Mouse (Mus musculus) liver, embryonic 15.5 days (tissue): ENCODE measurements around the gene Myl10. TPM values are rescaled to one million over a fixed set of nuclear protein-coding genes. Genes with fewer than 3 reads are reported as not detected.
"Not testable (repeated sequence)": the region's sequence is repeated elsewhere in the genome, so short reads cannot be mapped to it uniquely, and the experiment has no call there.

Source experiments
- ATAC-seq: fragments of 200-750 bp; cut with Nextera tagmentation; 2 replicates; pipeline ENCODE4 v1.8.0; 2017; ENCODE audit warnings: moderate number of reproducible peaks, mild to moderate bottlenecking, moderate library complexity; ENCODE audit not compliant: insufficient read depth
- H3K27ac ChIP-seq: fragments of 300-500 bp; sonication (generic); replicated peaks from 2 replicates; pipeline ENCODE4 v1.5.1; 2015; ENCODE audit warnings: mild to moderate bottlenecking, inconsistent platforms
- H3K27me3 ChIP-seq: fragments of 300-500 bp; sonication (generic); 2 replicates; pipeline ENCODE4 v1.6.1; 2015; ENCODE audit warnings: mild to moderate bottlenecking, inconsistent platforms
- H3K36me3 ChIP-seq: fragments of 300-500 bp; sonication (generic); replicated peaks from 2 replicates; pipeline ENCODE4 v1.6.1; 2015; ENCODE audit warnings: moderate library complexity, mild to moderate bottlenecking, inconsistent platforms
- H3K4me1 ChIP-seq: fragments of 300-500 bp; sonication (generic); replicated peaks from 2 replicates; pipeline ENCODE4 v1.6.1; 2015; ENCODE audit warnings: inconsistent platforms
- H3K4me2 ChIP-seq: fragments of 300-500 bp; sonication (generic); 2 replicates; pipeline ENCODE4 v1.6.1; 2015; ENCODE audit warnings: moderate library complexity, mild to moderate bottlenecking, inconsistent platforms
- H3K4me3 ChIP-seq: fragments of 300-500 bp; sonication (generic); replicated peaks from 2 replicates; pipeline ENCODE4 v1.5.1; 2015; ENCODE audit warnings: mild to moderate bottlenecking, inconsistent platforms
- H3K9ac ChIP-seq: fragments of 300-500 bp; sonication (generic); 2 replicates; pipeline ENCODE4 v1.6.1; 2015; ENCODE audit warnings: moderate library complexity, mild to moderate bottlenecking, inconsistent platforms
- H3K9me3 ChIP-seq: fragments of 300-500 bp; sonication (generic); replicated peaks from 2 replicates; pipeline ENCODE4 v1.6.1; 2016; ENCODE audit warnings: inconsistent platforms
- WGBS: fragments of 180-500 bp; shearing (Covaris S2); methylation state at CpG from one replicate; pipeline ENCODE4 v1.1.7; 2015; ENCODE audit warnings: mixed read lengths; ENCODE audit not compliant: insufficient replicate concordance; 5-methylcytosine and 5-hydroxymethylcytosine counted together
- polyA plus RNA-seq: library from polyadenylated mRNA; unstranded; fragments of >200 nt; fragmentation: Nextera tagmentation; extraction: Ambion mirVana; gene quantifications from 2 replicates; pipeline ENCODE4 v1.2.1, GENCODE M21; 2015

The Myl10 gene
- polyA plus RNA-seq: not detected in 2 replicates

DNA sequence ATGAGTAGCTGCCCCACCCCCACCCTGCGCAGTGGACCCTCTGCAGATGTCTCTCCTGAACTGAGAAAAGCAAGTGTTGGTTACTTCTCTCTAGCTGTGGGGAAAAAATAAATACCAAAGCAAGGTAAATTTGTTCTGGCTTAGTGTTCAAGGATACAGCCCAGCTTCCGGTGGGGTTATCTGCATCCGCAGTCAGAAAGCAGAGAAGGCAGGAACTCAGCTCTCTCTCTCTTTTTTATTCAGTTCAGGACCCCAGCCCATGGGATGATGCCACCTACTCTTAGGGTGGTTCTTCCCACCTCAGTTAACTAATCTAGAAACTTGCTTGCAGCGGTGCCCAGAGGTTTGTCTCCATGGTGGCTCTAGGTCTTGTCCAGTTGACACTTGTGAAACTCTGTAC is at the start of gene Myl10:
TSS of gene Myl10 (plus strand) at position 363 of the 400 bp plus-strand sequence.
- no peaks in the 10 kb centered on the region for H3K4me1 ChIP-seq
- H3K36me3 ChIP-seq: no peaks in the 10 kb centered on the region
- WGBS: 58% methylated on average over 4 of the region's 4 CpGs
- H3K27me3 ChIP-seq: no peaks in the 10 kb centered on the region
- no peak within 1 kb of the TSS for H3K9ac ChIP-seq
- H3K4me3 ChIP-seq: no peak within 1 kb of the TSS
- no peak for ATAC-seq
- H3K9me3 ChIP-seq: no peaks in the 10 kb centered on the region
- H3K27ac ChIP-seq: no peak within 1 kb of the TSS
- H3K4me2 ChIP-seq: no peak within 1 kb of the TSS

DNA sequence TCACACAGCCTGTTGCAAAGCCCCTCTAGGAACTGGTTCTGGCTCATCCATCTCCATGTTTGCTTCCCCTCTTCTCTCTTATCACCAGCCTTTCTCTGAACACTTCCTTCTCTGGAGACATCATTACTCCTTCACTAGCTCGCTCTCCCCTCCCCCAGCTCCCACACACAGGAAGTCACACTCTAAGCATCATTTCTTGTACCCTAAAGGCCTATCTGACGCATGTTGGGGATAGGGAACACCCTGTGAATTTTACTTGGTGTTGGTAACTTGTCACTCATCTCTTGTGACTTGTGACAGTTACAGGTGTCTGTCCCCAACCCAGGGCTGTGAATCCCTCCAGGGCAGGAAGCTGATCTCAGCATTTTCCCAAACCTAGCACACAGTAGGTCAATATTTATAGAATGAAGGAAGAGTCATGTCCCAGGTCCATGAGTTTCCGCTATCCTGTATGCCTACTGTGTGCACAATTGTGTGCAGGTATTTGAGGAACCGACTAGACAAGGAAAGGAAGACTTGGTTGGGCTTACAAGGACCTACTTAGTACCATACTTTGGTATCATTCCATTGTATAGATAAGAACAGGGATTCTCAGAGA is 46.1 kb upstream of the Myl10 start:
- no peaks in the 10 kb centered on the region for H3K36me3 ChIP-seq
- no peak overlapping the region for H3K4me2 ChIP-seq
- ATAC-seq: no peak
- H3K9me3 ChIP-seq: no peaks in the 10 kb centered on the region
- no peak overlapping the region for H3K27ac ChIP-seq
- WGBS: 52% methylated on average over 4 of the region's 4 CpGs
- H3K4me3 ChIP-seq: no peak overlapping the region
- no peaks in the 10 kb centered on the region for H3K27me3 ChIP-seq
- no peak overlapping the region for H3K9ac ChIP-seq
- H3K4me1 ChIP-seq: no peaks in the 10 kb centered on the region

DNA sequence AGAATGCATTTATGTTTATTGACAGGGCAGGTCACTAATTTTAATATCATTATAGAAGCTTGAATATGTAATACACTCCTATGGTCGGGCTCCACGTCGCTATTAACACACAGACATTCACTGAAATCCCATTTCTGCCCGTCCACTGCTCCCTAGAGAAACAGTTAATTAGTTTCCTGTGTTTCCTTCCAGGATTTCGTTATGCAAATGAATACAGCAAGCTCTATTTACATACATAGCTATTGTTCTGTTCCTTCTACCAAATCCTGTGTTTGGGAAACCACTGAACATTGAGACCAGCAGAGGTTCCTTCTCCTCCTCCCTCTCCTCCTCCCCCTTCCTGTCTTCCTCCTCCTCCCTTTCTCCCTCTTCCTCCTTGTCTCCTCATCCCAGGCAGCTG is 43.9 kb upstream of the Myl10 start:
- no peak overlapping the region for H3K4me3 ChIP-seq
- no peaks in the 10 kb centered on the region for H3K36me3 ChIP-seq
- ATAC-seq: no peak
- H3K9me3 ChIP-seq: no peaks in the 10 kb centered on the region
- H3K27ac ChIP-seq: no peak overlapping the region
- no peak overlapping the region for H3K9ac ChIP-seq
- H3K4me1 ChIP-seq: no peaks in the 10 kb centered on the region
- WGBS: 59% methylated on average over 5 of the region's 5 CpGs
- no peak overlapping the region for H3K4me2 ChIP-seq
- no peaks in the 10 kb centered on the region for H3K27me3 ChIP-seq

DNA sequence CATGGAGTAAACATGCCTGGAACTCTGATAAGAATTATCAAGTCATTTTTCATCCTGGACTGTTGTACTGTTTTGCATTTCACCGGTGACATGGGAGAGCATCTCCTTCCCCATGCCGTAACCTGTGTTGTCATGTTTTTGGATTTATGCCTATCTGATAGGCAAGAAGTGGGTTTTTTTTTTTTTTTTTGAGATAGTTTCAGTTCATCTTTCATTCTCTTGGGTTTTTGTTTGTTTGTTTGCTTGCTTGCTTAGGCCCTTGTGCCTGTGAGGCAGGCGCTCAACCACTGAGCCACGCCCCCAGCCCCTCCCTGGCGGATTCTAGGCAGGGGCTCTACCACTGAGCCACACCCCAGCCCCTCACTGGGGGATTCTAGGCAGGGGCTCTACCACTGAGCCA is 43.3 kb upstream of the Myl10 start:
- Histone ChIP-seq H3K9me3 (no peaks in the 10 kb centered on the region), H3K27ac (no peak overlapping the region), H3K4me3 (no peak overlapping the region), H3K36me3 (no peaks in the 10 kb centered on the region), H3K4me1 (no peaks in the 10 kb centered on the region), H3K4me2 (no peak overlapping the region), H3K9ac (no peak overlapping the region), H3K27me3 (no peaks in the 10 kb centered on the region)
- no peak for ATAC-seq
- 75% methylated on average over 5 of the region's 5 CpGs for WGBS

DNA sequence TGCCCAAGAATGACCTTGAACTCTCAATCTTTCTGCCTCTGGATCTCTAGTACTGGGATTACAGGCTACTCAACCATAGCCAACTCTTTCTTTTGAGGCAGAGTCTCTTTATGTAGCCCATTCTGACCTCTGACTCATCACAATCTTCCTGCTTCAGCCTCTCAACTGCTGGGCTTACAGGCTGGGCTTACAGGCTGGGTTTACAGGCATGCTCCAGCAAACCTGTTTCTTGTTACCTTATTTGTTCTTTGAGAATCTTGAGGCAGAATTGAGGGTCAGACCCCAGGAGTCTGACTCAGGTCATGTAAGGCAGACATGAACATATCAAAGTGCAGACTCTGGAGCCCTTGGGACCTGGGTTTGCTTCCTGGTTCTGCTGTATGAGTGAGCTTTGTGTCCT is 38.5 kb upstream of the Myl10 start:
- H3K9me3 ChIP-seq: no peaks in the 10 kb centered on the region
- no peak for ATAC-seq
- H3K36me3 ChIP-seq: no peaks in the 10 kb centered on the region
- no peaks in the 10 kb centered on the region for H3K4me1 ChIP-seq
- no peaks in the 10 kb centered on the region for H3K27me3 ChIP-seq
- no peak overlapping the region for H3K9ac ChIP-seq
- no peak overlapping the region for H3K4me2 ChIP-seq
- H3K4me3 ChIP-seq: no peak overlapping the region
- no peak overlapping the region for H3K27ac ChIP-seq

DNA sequence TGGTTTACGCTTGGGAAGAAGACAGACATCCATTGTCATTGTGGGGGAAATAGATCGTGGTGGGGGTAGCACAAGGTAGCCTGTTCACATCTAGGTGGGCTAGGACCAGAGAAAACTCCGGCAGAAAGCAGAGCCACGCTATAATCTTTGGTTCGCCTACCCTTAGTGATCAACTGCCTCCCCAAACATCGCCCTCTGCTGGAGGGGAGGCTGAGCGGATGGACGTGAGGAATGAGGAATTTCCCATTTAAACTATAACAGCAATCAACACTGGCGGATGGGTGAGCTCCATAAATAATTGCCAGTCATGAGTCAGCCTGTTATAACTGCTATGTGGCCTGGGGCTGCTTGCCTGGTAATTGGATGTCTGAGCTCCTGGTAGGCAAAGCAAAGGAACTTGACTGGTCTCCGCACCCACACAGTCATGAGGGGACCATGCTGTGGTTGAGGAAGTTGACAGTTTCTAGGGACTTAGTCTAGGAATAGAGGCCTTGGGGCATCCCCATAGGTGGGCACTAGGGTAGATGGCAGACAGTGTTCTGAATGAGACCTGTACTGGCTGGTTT is 36.0 kb upstream of the Myl10 start:
- Histone ChIP-seq H3K9me3 (no peaks in the 10 kb centered on the region), H3K4me2 (no peak overlapping the region), H3K4me3 (no peak overlapping the region), H3K36me3 (no peaks in the 10 kb centered on the region), H3K9ac (no peak overlapping the region), H3K4me1 (no peaks in the 10 kb centered on the region), H3K27ac (no peak overlapping the region), H3K27me3 (no peaks in the 10 kb centered on the region)
- 68% methylated on average over 10 of the region's 10 CpGs for WGBS
- ATAC-seq: no peak

DNA sequence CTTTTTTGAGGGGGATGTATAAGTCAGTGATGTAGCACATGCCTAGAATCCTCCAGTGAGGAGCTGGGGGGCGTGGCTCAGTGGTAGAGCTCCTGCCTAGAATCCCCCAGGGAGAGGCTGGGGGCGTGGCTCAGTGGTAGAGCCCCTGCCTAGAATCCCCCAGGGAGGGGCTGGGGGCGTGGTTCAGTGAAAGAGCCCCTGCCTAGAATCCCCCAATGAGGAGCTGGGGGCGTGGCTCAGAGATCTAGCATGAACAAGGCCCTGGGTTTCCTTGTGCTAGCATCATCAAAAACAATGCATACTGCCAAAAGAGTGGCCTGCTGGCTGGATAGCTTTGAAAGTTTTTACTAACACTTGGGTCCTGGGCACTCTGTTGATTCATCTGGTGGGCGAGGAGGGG is 32.2 kb upstream of the Myl10 start:
- H3K4me1 ChIP-seq, H3K9me3 ChIP-seq, H3K27ac ChIP-seq, H3K36me3 ChIP-seq, H3K27me3 ChIP-seq, H3K9ac ChIP-seq, H3K4me2 ChIP-seq, ATAC-seq, H3K4me3 ChIP-seq: not testable (repeated sequence)
- WGBS: 47% methylated on average over 5 of the region's 5 CpGs

DNA sequence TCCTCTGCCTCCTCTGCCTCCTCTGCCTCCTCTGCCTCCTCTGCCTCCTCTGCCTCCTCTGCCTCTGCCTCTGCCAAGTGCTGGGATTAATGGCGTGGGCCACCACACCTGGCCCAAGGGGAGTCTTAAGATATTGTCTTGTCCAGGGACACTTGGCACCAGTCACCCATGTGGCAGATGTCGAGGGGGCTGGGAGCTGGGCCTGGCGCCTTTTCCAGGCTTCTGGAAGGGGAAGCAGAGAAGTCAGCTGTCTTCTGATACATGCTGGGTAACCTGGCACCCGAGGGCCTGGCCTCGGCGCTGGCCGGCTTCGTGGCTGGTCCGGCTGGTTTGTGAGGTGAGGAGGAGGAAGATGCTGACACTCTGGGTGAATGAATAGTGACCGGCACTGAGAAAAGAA is 30.7 kb upstream of the Myl10 start:
- Histone ChIP-seq H3K36me3 (no peaks in the 10 kb centered on the region), H3K9me3 (no peaks in the 10 kb centered on the region), H3K9ac (no peak overlapping the region), H3K27ac (no peak overlapping the region), H3K4me1 (no peaks in the 10 kb centered on the region), H3K27me3 (no peaks in the 10 kb centered on the region), H3K4me3 (no peak overlapping the region), H3K4me2 (no peak overlapping the region)
- no peak for ATAC-seq
- 69% methylated on average over 10 of the region's 10 CpGs for WGBS

DNA sequence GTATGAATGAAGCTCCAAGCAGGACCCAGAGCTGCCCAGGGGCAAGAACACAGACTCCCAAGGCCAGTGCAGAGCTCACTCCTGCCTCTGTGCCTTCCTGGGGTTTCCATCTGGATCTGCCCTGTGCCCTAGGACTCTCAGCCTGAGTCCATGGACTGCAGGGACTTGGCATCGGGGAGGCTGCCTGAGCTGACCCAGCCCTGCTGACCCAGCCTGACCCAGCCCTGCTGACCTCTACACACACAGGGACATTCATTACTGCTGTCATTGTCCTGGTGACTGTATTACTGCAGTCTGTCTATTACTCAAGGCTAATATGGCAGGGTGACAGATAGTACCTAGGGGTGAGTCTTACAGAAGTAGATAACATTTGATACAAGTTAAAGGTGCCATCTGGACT is 30.1 kb upstream of the Myl10 start:
- H3K9ac ChIP-seq: no peak overlapping the region
- no peaks in the 10 kb centered on the region for H3K36me3 ChIP-seq
- H3K27ac ChIP-seq: no peak overlapping the region
- no peaks in the 10 kb centered on the region for H3K4me1 ChIP-seq
- no peaks in the 10 kb centered on the region for H3K9me3 ChIP-seq
- H3K27me3 ChIP-seq: no peaks in the 10 kb centered on the region
- no peak overlapping the region for H3K4me3 ChIP-seq
- no peak overlapping the region for H3K4me2 ChIP-seq
- no peak for ATAC-seq
- 50% methylated on average over 1 of the region's 1 CpGs for WGBS

DNA sequence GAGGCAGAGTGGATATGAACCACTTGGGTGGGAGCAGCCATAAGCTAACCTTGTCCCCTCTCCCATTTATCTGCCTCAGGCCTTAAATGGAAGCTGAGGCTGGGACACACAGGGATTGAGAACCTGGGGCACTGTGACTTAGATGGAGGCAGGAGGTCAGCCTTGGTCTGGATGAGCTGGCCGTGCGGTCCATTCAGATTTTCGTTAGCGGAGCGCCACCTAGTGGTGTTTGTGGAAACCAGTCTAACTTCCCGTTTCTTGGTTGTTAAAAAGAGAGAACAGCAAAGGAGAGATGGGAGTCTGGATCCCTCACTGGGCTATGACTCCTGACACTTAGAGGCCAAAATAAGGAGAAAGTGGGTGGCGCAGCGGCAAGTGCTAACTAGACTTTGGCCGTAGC is 28.4 kb upstream of the Myl10 start:
- no peaks in the 10 kb centered on the region for H3K27me3 ChIP-seq
- H3K9ac ChIP-seq: no peak overlapping the region
- no peaks in the 10 kb centered on the region for H3K9me3 ChIP-seq
- ATAC-seq: no peak
- no peaks in the 10 kb centered on the region for H3K4me1 ChIP-seq
- no peaks in the 10 kb centered on the region for H3K36me3 ChIP-seq
- H3K4me3 ChIP-seq: no peak overlapping the region
- 4% methylated on average over 9 of the region's 9 CpGs for WGBS
- no peak overlapping the region for H3K4me2 ChIP-seq
- H3K27ac ChIP-seq: no peak overlapping the region

DNA sequence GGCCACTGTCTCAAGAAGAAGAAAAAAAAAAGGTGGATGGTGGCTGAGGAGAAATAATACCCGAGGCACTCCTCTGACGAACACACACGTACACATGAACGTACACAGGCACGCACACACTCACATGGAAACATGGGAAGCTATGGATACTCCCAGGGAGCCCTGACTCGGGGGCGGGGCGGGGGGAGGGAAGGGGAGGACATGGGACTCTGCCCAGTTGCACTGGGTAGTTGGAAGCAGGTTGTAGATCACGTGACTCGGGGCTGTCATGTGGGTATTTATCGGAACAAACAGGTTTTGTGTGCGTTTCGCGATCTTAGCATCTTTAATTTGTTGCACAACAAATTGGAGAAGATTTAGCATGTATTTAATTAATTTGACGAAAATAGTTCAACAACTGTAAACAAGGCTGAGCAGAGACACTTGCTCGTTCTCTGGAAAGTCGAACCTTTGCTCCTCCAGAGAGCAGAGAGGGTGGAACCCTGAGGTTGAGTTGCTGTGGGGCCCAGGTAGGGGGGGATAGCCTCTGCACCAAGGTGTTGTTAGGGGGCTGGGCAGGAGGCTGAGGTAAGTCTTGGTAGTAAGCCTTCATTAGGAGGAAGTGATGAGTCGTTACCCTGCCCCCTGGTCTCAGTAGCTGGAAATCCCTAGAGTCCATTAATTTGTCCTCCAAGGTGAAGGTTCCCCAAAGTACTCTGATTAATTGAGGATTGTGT is 16.5 kb upstream of the Myl10 start:
- whole genome bisulfite sequencing: 72% methylated on average over 18 of the region's 18 CpGs
- Histone ChIP-seq H3K9me3 (no peaks in the 10 kb centered on the region), H3K4me1 (no peaks in the 10 kb centered on the region), H3K27me3 (no peaks in the 10 kb centered on the region), H3K4me2 (no peak overlapping the region), H3K36me3 (no peaks in the 10 kb centered on the region), H3K4me3 (no peak overlapping the region), H3K27ac (no peak overlapping the region), H3K9ac (no peak overlapping the region)
- no peak for ATAC-seq
